Mouse (Mus musculus) megakaryocyte, embryonic 14.5 days (primary cell): Measurements from ENCODE around the gene Phf13.

Experiments used
- FLI1 ChIP-seq: IDR thresholded peaks from 2 replicates; pipeline ENCODE4 v1.6.1; 2012; ENCODE audit warnings: low read length, inconsistent platforms, mixed read lengths
- GATA1 ChIP-seq: IDR thresholded peaks from 3 replicates; pipeline ENCODE4 v1.6.1; 2012; ENCODE audit warnings: mixed read lengths, low read length, inconsistent platforms, borderline replicate concordance

DNA sequence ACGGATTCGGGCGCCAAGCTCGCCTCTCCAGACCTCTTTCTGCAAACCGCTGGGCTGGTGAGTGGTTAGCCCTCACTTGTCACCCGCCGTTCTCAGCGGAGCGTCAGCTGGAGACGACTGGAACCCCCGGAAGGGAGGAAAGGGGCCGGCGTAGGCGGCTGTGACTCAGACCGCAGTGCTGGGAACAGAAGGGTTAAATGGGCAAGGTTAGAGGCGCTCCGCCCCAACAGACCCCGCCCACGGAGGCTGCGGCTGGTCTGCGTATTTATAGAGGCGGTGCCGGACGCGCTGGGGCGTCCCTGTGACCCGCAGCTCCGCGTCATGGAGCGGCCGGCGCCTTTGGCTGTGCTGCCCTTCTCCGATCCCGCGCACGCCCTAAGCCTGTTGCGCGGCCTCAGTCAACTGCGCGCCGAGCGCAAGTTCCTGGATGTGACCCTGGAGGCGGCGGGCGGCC is 12.6 kb upstream of the Phf13 start, which contains the start of gene Klhl21:
- TF ChIP-seq FLI1 (no peak), GATA1 (no peak)
